Mouse (Mus musculus): ENCODE results near the gene Aldh8a1. TPM values are rescaled to one million over a fixed set of nuclear protein-coding genes. Genes with fewer than 3 reads are reported as not detected.

Aldh8a1 gene
- polyA plus RNA-seq, 1 experiment = 0.16 TPM

- DNase-seq = no peak
- TF ChIP-seq POLR2A (IDR thresholded peaks at IDR 0.05; ENCODE audit: control insufficient read depth, extremely low read depth, insufficient read depth, low read length, poor library complexity) = no peak
- no peak for TF ChIP-seq CTCF (IDR thresholded peaks at IDR 0.05; ENCODE audit: borderline replicate concordance, control insufficient read depth, extremely low read depth, insufficient read depth, low read length, poor library complexity)
- 97% methylated on average over 11 of the region's 11 CpGs for WGBS
- no peak overlapping the region for H3K27ac ChIP-seq (ENCODE audit: control insufficient read depth, insufficient read depth, low read length)
- H3K27me3 ChIP-seq (ENCODE audit: control insufficient read depth, insufficient read depth, low read length) = no peaks in the 10 kb centered on the region
- no peaks in the 10 kb centered on the region for H3K4me1 ChIP-seq (replicated peaks; ENCODE audit: control insufficient read depth, insufficient read depth, low read length)
- H3K36me3 ChIP-seq (ENCODE audit: control insufficient read depth, insufficient read depth, low read length) = peaks cover 65% of the 10 kb centered on the region
- H3K4me3 ChIP-seq (ENCODE audit: control insufficient read depth, insufficient read depth, low read length) = no peak overlapping the region
These were observed 34.6 kb upstream of the Aldh8a1 start for GRCm38 (mm10) chr10:21342331-21343005.

- Histone ChIP-seq H3K36me3 (ENCODE audit: control insufficient read depth, insufficient read depth, low read length) (peaks cover 60% of the 10 kb centered on the region), H3K4me3 (ENCODE audit: control insufficient read depth, insufficient read depth, low read length) (no peak overlapping the region), H3K27me3 (ENCODE audit: control insufficient read depth, insufficient read depth, low read length) (no peaks in the 10 kb centered on the region), H3K4me1 (replicated peaks; ENCODE audit: control insufficient read depth, insufficient read depth, low read length) (no peaks in the 10 kb centered on the region), H3K27ac (ENCODE audit: control insufficient read depth, insufficient read depth, low read length) (no peak overlapping the region)
- DNase-seq = no peak
- TF ChIP-seq CTCF (IDR thresholded peaks at IDR 0.05; ENCODE audit: borderline replicate concordance, control insufficient read depth, extremely low read depth, insufficient read depth, low read length, poor library complexity) = no peak
- no peak for TF ChIP-seq POLR2A (IDR thresholded peaks at IDR 0.05; ENCODE audit: control insufficient read depth, extremely low read depth, insufficient read depth, low read length, poor library complexity)
- WGBS = 96% methylated on average over 4 of the region's 4 CpGs
These were observed 29.8 kb upstream of the Aldh8a1 start for GRCm38 (mm10) chr10:21347332-21347731.

- WGBS = 95% methylated on average over 5 of the region's 5 CpGs
- Histone ChIP-seq H3K27me3 (ENCODE audit: control insufficient read depth, insufficient read depth, low read length) (no peaks in the 10 kb centered on the region), H3K4me3 (ENCODE audit: control insufficient read depth, insufficient read depth, low read length) (no peak overlapping the region), H3K36me3 (ENCODE audit: control insufficient read depth, insufficient read depth, low read length) (peaks cover 56% of the 10 kb centered on the region), H3K4me1 (replicated peaks; ENCODE audit: control insufficient read depth, insufficient read depth, low read length) (no peaks in the 10 kb centered on the region), H3K27ac (ENCODE audit: control insufficient read depth, insufficient read depth, low read length) (no peak overlapping the region)
- TF ChIP-seq CTCF (IDR thresholded peaks at IDR 0.05; ENCODE audit: borderline replicate concordance, control insufficient read depth, extremely low read depth, insufficient read depth, low read length, poor library complexity) (no peak), POLR2A (IDR thresholded peaks at IDR 0.05; ENCODE audit: control insufficient read depth, extremely low read depth, insufficient read depth, low read length, poor library complexity) (no peak)
- no peak for DNase-seq
These were observed 27.6 kb upstream of the Aldh8a1 start for GRCm38 (mm10) chr10:21349449-21349848.

DNA sequence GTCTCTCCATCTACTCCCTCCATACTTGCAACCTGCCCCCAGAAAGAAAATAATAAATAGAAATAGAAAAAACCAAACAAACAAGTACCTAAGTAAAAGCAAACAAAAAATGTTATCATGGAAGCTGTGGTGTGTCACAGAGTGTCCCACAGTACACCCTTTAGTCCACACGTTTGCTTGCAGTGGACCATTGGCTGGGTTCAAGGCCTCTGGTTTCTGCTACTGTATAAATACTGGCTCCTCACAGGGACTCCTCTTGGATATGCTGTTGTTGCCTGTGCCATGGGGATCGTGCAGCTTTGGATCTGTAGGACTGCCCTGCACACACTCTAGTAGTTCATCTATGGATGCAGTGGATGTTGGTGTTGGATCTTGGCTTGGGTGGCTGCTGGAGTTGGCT, 27.1 kb upstream of the Aldh8a1 start:
- H3K36me3 ChIP-seq (ENCODE audit: control insufficient read depth, insufficient read depth, low read length) = peaks cover 57% of the 10 kb centered on the region
- no peaks in the 10 kb centered on the region for H3K27me3 ChIP-seq (ENCODE audit: control insufficient read depth, insufficient read depth, low read length)
- no peaks in the 10 kb centered on the region for H3K4me1 ChIP-seq (replicated peaks; ENCODE audit: control insufficient read depth, insufficient read depth, low read length)
- no peak overlapping the region for H3K4me3 ChIP-seq (ENCODE audit: control insufficient read depth, insufficient read depth, low read length)
- no peak overlapping the region for H3K27ac ChIP-seq (ENCODE audit: control insufficient read depth, insufficient read depth, low read length)
- no peak for DNase-seq
- 97% methylated on average over 2 of the region's 2 CpGs for WGBS
- no peak for TF ChIP-seq CTCF (IDR thresholded peaks at IDR 0.05; ENCODE audit: borderline replicate concordance, control insufficient read depth, extremely low read depth, insufficient read depth, low read length, poor library complexity)
- no peak for TF ChIP-seq POLR2A (IDR thresholded peaks at IDR 0.05; ENCODE audit: control insufficient read depth, extremely low read depth, insufficient read depth, low read length, poor library complexity)

GRCm38 (mm10) chr10:21350531-21351515, 26.3 kb upstream of the Aldh8a1 start:
- TF ChIP-seq POLR2A (IDR thresholded peaks at IDR 0.05; ENCODE audit: control insufficient read depth, extremely low read depth, insufficient read depth, low read length, poor library complexity) = no peak

GRCm38 (mm10) chr10:21351766-21352165, 25.3 kb upstream of the Aldh8a1 start:
- H3K4me3 ChIP-seq (ENCODE audit: control insufficient read depth, insufficient read depth, low read length) = no peak overlapping the region
- 97% methylated on average over 12 of the region's 12 CpGs for WGBS
- H3K36me3 ChIP-seq (ENCODE audit: control insufficient read depth, insufficient read depth, low read length) = peaks cover 44% of the 10 kb centered on the region
- no peaks in the 10 kb centered on the region for H3K27me3 ChIP-seq (ENCODE audit: control insufficient read depth, insufficient read depth, low read length)
- no peaks in the 10 kb centered on the region for H3K4me1 ChIP-seq (replicated peaks; ENCODE audit: control insufficient read depth, insufficient read depth, low read length)
- TF ChIP-seq CTCF (IDR thresholded peaks at IDR 0.05; ENCODE audit: borderline replicate concordance, control insufficient read depth, extremely low read depth, insufficient read depth, low read length, poor library complexity) (no peak), POLR2A (IDR thresholded peaks at IDR 0.05; ENCODE audit: control insufficient read depth, extremely low read depth, insufficient read depth, low read length, poor library complexity) (no peak)
- DNase-seq = no peak
- no peak overlapping the region for H3K27ac ChIP-seq (ENCODE audit: control insufficient read depth, insufficient read depth, low read length)

More at GRCm38 (mm10) chr10:21350531-21351515, 26.3 kb upstream of the Aldh8a1 start:
- peaks cover 49% of the 10 kb centered on the region for H3K36me3 ChIP-seq (ENCODE audit: control insufficient read depth, insufficient read depth, low read length)
- H3K4me3 ChIP-seq (ENCODE audit: control insufficient read depth, insufficient read depth, low read length) = no peak overlapping the region
- H3K4me1 ChIP-seq (replicated peaks; ENCODE audit: control insufficient read depth, insufficient read depth, low read length) = no peaks in the 10 kb centered on the region
- 96% methylated on average over 11 of the region's 11 CpGs for WGBS
- no peak overlapping the region for H3K27ac ChIP-seq (ENCODE audit: control insufficient read depth, insufficient read depth, low read length)
- H3K27me3 ChIP-seq (ENCODE audit: control insufficient read depth, insufficient read depth, low read length) = no peaks in the 10 kb centered on the region
- no peak for DNase-seq
